Comparison of ENCODE assay signal across 19 mouse cellular contexts in genomic region chr10:36572540-36572939, GRCm38 (mm10).
DNase-seq lines count a peak whose midpoint lies in the region; ATAC-seq and TF ChIP-seq lines count a peak whose summit lies in the region.
"Had no signal": no experiment of that assay in that cellular context is flagged by ENCODE, and none has a peak within 500 bp of the region (broad histone marks: within the 10 kb centered on the region; RNA-seq: fewer than 3 reads in every experiment).

No protein-coding gene starts in this region.

- H3K27ac ChIP-seq in hindbrain, embryonic 12.5 days = peak overlapping the region; percentile 55; the same call in 1 of the 2 replicates
- no peak overlapping the region for H3K27ac ChIP-seq in hindbrain, postnatal 0 days
- H3K27ac ChIP-seq in neural tube, embryonic 13.5 days (replicated peaks) = peak overlapping the region; percentile 19; the same call in 1 of the 2 replicates
- H3K27ac ChIP-seq in neural tube, embryonic 15.5 days (replicated peaks) = no peak overlapping the region
- H3K27ac ChIP-seq in midbrain, embryonic 15.5 days = peak overlapping the region; percentile 24; the same call in 1 of the 2 replicates
- H3K27ac ChIP-seq: embryonic facial prominence, embryonic 13.5 days; forebrain, embryonic 12.5 days; heart, embryonic 13.5 days had no signal

- no peak overlapping the region for H3K4me3 ChIP-seq in hindbrain, embryonic 12.5 days
- H3K4me3 ChIP-seq in hindbrain, postnatal 0 days (ENCODE audit: low read length) = no peak overlapping the region
- H3K4me3 ChIP-seq in neural tube, embryonic 13.5 days = no peak overlapping the region
- no peak overlapping the region for H3K4me3 ChIP-seq in neural tube, embryonic 15.5 days (replicated peaks)
- H3K4me3 ChIP-seq in midbrain, embryonic 15.5 days = no peak overlapping the region
- H3K4me3 ChIP-seq: embryonic facial prominence, embryonic 13.5 days; forebrain, embryonic 12.5 days; heart, embryonic 13.5 days had no signal

- peak; percentile 67 for ATAC-seq in hindbrain, embryonic 12.5 days (ENCODE audit: low FRiP score)
- no peak for ATAC-seq in hindbrain, postnatal 0 days
- ATAC-seq in neural tube, embryonic 13.5 days (ENCODE audit: low read depth) = 0 out of 2 replicates have a peak, but pooled peaks have one; percentile 36
- ATAC-seq in neural tube, embryonic 15.5 days (ENCODE audit: low FRiP score) = no peak
- peak; percentile 57; the same call in 1 of the 2 replicates for ATAC-seq in midbrain, embryonic 15.5 days (replicated peaks)
- ATAC-seq: activated CD4-positive, CD25-positive, alpha-beta regulatory T cell, adult 4 months; Patski had no signal

- WGBS in hindbrain, embryonic 12.5 days = 59% methylated on average over 3 of the region's 3 CpGs
- 58% methylated on average over 3 of the region's 3 CpGs for WGBS in hindbrain, postnatal 0 days
- WGBS in neural tube, embryonic 13.5 days = 58% methylated on average over 3 of the region's 3 CpGs
- 57% methylated on average over 3 of the region's 3 CpGs for WGBS in neural tube, embryonic 15.5 days
- 55% methylated on average over 3 of the region's 3 CpGs for WGBS in midbrain, embryonic 15.5 days

- no peak overlapping the region for H3K9ac ChIP-seq in hindbrain, embryonic 12.5 days
- no peak overlapping the region for H3K9ac ChIP-seq in hindbrain, postnatal 0 days (replicated peaks; ENCODE audit: low read length)
- no peak overlapping the region for H3K9ac ChIP-seq in neural tube, embryonic 13.5 days
- H3K9ac ChIP-seq in neural tube, embryonic 15.5 days (replicated peaks) = no peak overlapping the region
- no peak overlapping the region for H3K9ac ChIP-seq in midbrain, embryonic 15.5 days
- H3K9ac ChIP-seq: embryonic facial prominence, embryonic 13.5 days; forebrain, embryonic 12.5 days; heart, embryonic 13.5 days had no signal

- H3K9me3 ChIP-seq in hindbrain, embryonic 12.5 days (replicated peaks) = no peaks in the 10 kb centered on the region
- no peaks in the 10 kb centered on the region for H3K9me3 ChIP-seq in hindbrain, postnatal 0 days (ENCODE audit: low read length)
- H3K9me3 ChIP-seq in neural tube, embryonic 13.5 days = no peaks in the 10 kb centered on the region
- H3K9me3 ChIP-seq in neural tube, embryonic 15.5 days (replicated peaks) = no peaks in the 10 kb centered on the region
- no peaks in the 10 kb centered on the region for H3K9me3 ChIP-seq in midbrain, embryonic 15.5 days
- H3K9me3 ChIP-seq: embryonic facial prominence, embryonic 13.5 days; forebrain, embryonic 12.5 days; heart, embryonic 13.5 days had no signal

- H3K4me2 ChIP-seq in hindbrain, embryonic 12.5 days (replicated peaks) = no peak overlapping the region
- no peak overlapping the region for H3K4me2 ChIP-seq in hindbrain, postnatal 0 days (ENCODE audit: low read depth, low read length)
- H3K4me2 ChIP-seq in neural tube, embryonic 13.5 days = no peak overlapping the region
- no peak overlapping the region for H3K4me2 ChIP-seq in neural tube, embryonic 15.5 days
- no peak overlapping the region for H3K4me2 ChIP-seq in midbrain, embryonic 15.5 days
- H3K4me2 ChIP-seq: embryonic facial prominence, embryonic 13.5 days; forebrain, embryonic 12.5 days; heart, embryonic 13.5 days had no signal

- H3K27me3 ChIP-seq in hindbrain, embryonic 12.5 days = no peaks in the 10 kb centered on the region
- H3K27me3 ChIP-seq in hindbrain, postnatal 0 days (ENCODE audit: insufficient read depth, low read length) = no peaks in the 10 kb centered on the region
- H3K27me3 ChIP-seq in neural tube, embryonic 13.5 days = no peaks in the 10 kb centered on the region
- no peaks in the 10 kb centered on the region for H3K27me3 ChIP-seq in neural tube, embryonic 15.5 days (replicated peaks)
- no peaks in the 10 kb centered on the region for H3K27me3 ChIP-seq in midbrain, embryonic 15.5 days (replicated peaks)
- H3K27me3 ChIP-seq: CH12.LX; embryonic facial prominence, embryonic 13.5 days; forebrain, embryonic 12.5 days; heart, embryonic 13.5 days had no signal

- H3K4me1 ChIP-seq in hindbrain, embryonic 12.5 days = peaks cover 7% of the 10 kb centered on the region; the same call in 1 of the 2 replicates
- no peaks in the 10 kb centered on the region for H3K4me1 ChIP-seq in hindbrain, postnatal 0 days (ENCODE audit: insufficient read depth, low read length)
- peaks cover 18% of the 10 kb centered on the region for H3K4me1 ChIP-seq in neural tube, embryonic 13.5 days (replicated peaks)
- peaks cover 6% of the 10 kb centered on the region; the same call in 1 of the 2 replicates for H3K4me1 ChIP-seq in neural tube, embryonic 15.5 days
- H3K4me1 ChIP-seq in midbrain, embryonic 15.5 days = peaks cover 11% of the 10 kb centered on the region
- H3K4me1 ChIP-seq: embryonic facial prominence, embryonic 13.5 days; forebrain, embryonic 12.5 days had no signal

- no peaks in the 10 kb centered on the region for H3K36me3 ChIP-seq in hindbrain, embryonic 12.5 days
- H3K36me3 ChIP-seq in hindbrain, postnatal 0 days (ENCODE audit: insufficient read depth, low read length) = no peaks in the 10 kb centered on the region
- H3K36me3 ChIP-seq in neural tube, embryonic 13.5 days = no peaks in the 10 kb centered on the region
- no peaks in the 10 kb centered on the region for H3K36me3 ChIP-seq in neural tube, embryonic 15.5 days
- no peaks in the 10 kb centered on the region for H3K36me3 ChIP-seq in midbrain, embryonic 15.5 days (replicated peaks)
- H3K36me3 ChIP-seq: embryonic facial prominence, embryonic 13.5 days; forebrain, embryonic 12.5 days; heart, embryonic 13.5 days had no signal

- DNase-seq in hindbrain, postnatal 0 days (ENCODE audit: low spot score) = no peak
- no peak for DNase-seq in kidney, postnatal 14 days
- DNase-seq: adrenal gland, postnatal 14 days; cerebellum, adult 18-20 months; cerebellum, adult 9-11 months; cerebellum, postnatal 36 days; gastrocnemius, postnatal 36 days; heart, adult 11 months; heart, postnatal 36 days had no signal

- TF ChIP-seq CTCF in hindbrain, postnatal 0 days (IDR thresholded peaks at IDR 0.05; ENCODE audit: low read depth) = no peak

Comparison
In these comparisons a context has a peak if more than half of its experiments do, and no peak if none do; other contexts are left out.
1. ATAC-seq: peak in hindbrain, embryonic 12.5 days (single experiment), neural tube, embryonic 13.5 days (single experiment) and midbrain, embryonic 15.5 days (single experiment); none in hindbrain, postnatal 0 days (single experiment) and neural tube, embryonic 15.5 days (single experiment).
2. H3K27ac ChIP-seq: peak in hindbrain, embryonic 12.5 days (single experiment), neural tube, embryonic 13.5 days (single experiment) and midbrain, embryonic 15.5 days (single experiment); none in hindbrain, postnatal 0 days (single experiment) and neural tube, embryonic 15.5 days (single experiment).